Comparison of ENCODE assay signal across 8 mouse cellular contexts in the genomic region with DNA sequence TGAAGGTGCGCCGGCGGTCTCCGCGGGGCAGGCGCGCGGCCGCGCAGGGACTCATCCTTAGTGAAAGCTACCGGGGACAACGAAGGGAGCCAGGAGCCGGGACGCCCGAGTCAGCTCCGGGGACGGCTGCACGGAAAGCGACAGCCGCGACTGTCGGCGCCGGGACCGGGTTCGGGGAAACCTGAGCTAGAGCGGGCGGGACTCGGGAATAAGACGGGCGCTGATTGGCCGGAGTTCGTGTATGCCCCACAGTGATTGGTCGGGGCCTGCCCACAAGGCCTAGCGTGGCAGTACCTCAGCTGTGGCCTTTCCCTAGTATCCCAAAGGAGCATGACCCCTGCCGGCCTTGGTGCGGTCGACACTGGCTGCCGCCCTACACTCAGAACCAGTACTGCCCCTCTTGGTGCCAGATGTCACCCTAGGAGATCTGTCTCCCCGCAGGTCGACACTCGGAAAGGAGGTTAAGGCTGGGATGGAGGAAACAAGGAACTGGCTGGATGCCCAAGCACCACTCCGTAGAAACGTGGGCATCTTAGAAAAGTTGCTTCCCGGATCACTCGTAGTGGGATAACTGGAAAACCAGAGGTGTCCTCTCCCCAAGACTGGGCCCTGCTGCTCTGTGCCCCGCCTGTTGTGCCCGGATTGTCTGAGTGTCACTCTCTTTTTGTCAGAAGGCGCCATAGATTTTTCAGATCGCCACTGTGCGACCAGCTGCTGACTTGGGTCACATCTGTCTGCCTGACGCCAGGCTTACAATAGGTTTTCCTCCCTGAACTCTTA. TPM values are rescaled to one million over a fixed set of nuclear protein-coding genes. Genes with fewer than 3 reads are reported as not detected.
DNase-seq lines count a peak whose midpoint lies in the region; ATAC-seq lines count a peak whose summit lies in the region.

A gene (minus strand): TSS at position 193 of the 780 bp plus-strand sequence.

- H3K27ac ChIP-seq in brown adipose tissue, adult 24 weeks (replicated peaks; ENCODE audit: low read depth, low read length) = peak within 1 kb of the TSS; percentile 92
- peak within 1 kb of the TSS; percentile 97 to 98 for H3K27ac ChIP-seq in heart, embryonic 14.5 days (replicated peaks in 1 of 2; ENCODE audit: control insufficient read depth in 1 of 2, insufficient read depth in 1 of 2, low read depth in 2 of 2, low read length in 2 of 2)
- H3K27ac ChIP-seq in liver, embryonic 13.5 days = peak within 1 kb of the TSS; percentile 99
- H3K27ac ChIP-seq in stomach, embryonic 16.5 days (ENCODE audit: low read length) = peak within 1 kb of the TSS; percentile 99

- peak within 1 kb of the TSS; percentile 95 for H3K9ac ChIP-seq in heart, embryonic 14.5 days (ENCODE audit: low read length)
- peak within 1 kb of the TSS; percentile 100 for H3K9ac ChIP-seq in liver, embryonic 13.5 days
- H3K9ac ChIP-seq in stomach, embryonic 16.5 days (ENCODE audit: low read length) = peak within 1 kb of the TSS; percentile 98

- H3K4me2 ChIP-seq in heart, embryonic 14.5 days (ENCODE audit: low read length) = peak within 1 kb of the TSS; percentile 77
- H3K4me2 ChIP-seq in liver, embryonic 13.5 days = peak within 1 kb of the TSS; percentile 89
- peak within 1 kb of the TSS; percentile 83 for H3K4me2 ChIP-seq in stomach, embryonic 16.5 days (ENCODE audit: low read depth, low read length)

- H3K9me3 ChIP-seq in heart, embryonic 14.5 days (ENCODE audit: control insufficient read depth, low read length) = no peaks in the 10 kb centered on the region
- no peaks in the 10 kb centered on the region for H3K9me3 ChIP-seq in liver, embryonic 13.5 days (replicated peaks)
- no peaks in the 10 kb centered on the region for H3K9me3 ChIP-seq in stomach, embryonic 16.5 days (replicated peaks; ENCODE audit: control insufficient read depth, low read length)

- DNase-seq in CD4-positive, CD25-positive, alpha-beta regulatory T cell, adult 2 months (ENCODE audit: low read depth, low spot score) = peak; percentile 95
- peak; percentile 55 for DNase-seq in fat pad, adult 2 months (ENCODE audit: extremely low read depth, low read depth, low spot score)
- peak; percentile 99 for DNase-seq in kidney, postnatal 14 days
- peak; percentile 94 for DNase-seq in liver, embryonic 13.5 days
- DNase-seq in neural tube, embryonic 10.5 days (ENCODE audit: extremely low spot score, low spot score) = peak; percentile 98

- no peaks in the 10 kb centered on the region for H3K27me3 ChIP-seq in heart, embryonic 14.5 days (ENCODE audit: control insufficient read depth, insufficient read depth, low read length)
- no peaks in the 10 kb centered on the region for H3K27me3 ChIP-seq in liver, embryonic 13.5 days
- H3K27me3 ChIP-seq in stomach, embryonic 16.5 days (ENCODE audit: control insufficient read depth, insufficient read depth, low read length) = no peaks in the 10 kb centered on the region

- H3K36me3 ChIP-seq in heart, embryonic 14.5 days (ENCODE audit: control insufficient read depth, insufficient read depth, low read length) = 0 out of 2 replicates have a peak, but pooled peaks cover 3% of the 10 kb centered on the region
- no peaks in the 10 kb centered on the region for H3K36me3 ChIP-seq in liver, embryonic 13.5 days
- no peaks in the 10 kb centered on the region for H3K36me3 ChIP-seq in stomach, embryonic 16.5 days (ENCODE audit: control insufficient read depth, insufficient read depth, low read length)

- H3K4me3 ChIP-seq in brown adipose tissue, adult 24 weeks (ENCODE audit: insufficient read depth, low read depth, low read length) = peak within 1 kb of the TSS; percentile 92
- H3K4me3 ChIP-seq in heart, embryonic 14.5 days (ENCODE audit: control insufficient read depth in 1 of 2, insufficient read depth in 1 of 2, low read depth in 1 of 2, low read length in 2 of 2) = peak within 1 kb of the TSS; percentile 74 to 85
- peak within 1 kb of the TSS; percentile 94 for H3K4me3 ChIP-seq in liver, embryonic 13.5 days (replicated peaks)
- peak within 1 kb of the TSS; percentile 96 for H3K4me3 ChIP-seq in stomach, embryonic 16.5 days (replicated peaks; ENCODE audit: low read length)

- peaks cover 3% of the 10 kb centered on the region; the same call in 1 of the 2 replicates for H3K4me1 ChIP-seq in brown adipose tissue, adult 24 weeks (ENCODE audit: control insufficient read depth, insufficient read depth, insufficient read length, low read length)
- H3K4me1 ChIP-seq in heart, embryonic 14.5 days (ENCODE audit: control insufficient read depth in 2 of 2, insufficient read depth in 2 of 2, low read length in 2 of 2) = peaks cover 2 to 22% of the 10 kb centered on the region in 2 experiments; a peak in 3 of 4 replicates
- peaks cover 44% of the 10 kb centered on the region for H3K4me1 ChIP-seq in liver, embryonic 13.5 days (replicated peaks)
- peaks cover 16% of the 10 kb centered on the region for H3K4me1 ChIP-seq in stomach, embryonic 16.5 days (ENCODE audit: control insufficient read depth, insufficient read depth, low read length)

- 1% methylated on average over 49 of the region's 52 CpGs for WGBS in heart, embryonic 14.5 days
- WGBS in liver, embryonic 13.5 days (ENCODE audit: insufficient replicate concordance) = under 1% methylated on average over 47 of the region's 52 CpGs
- WGBS in stomach, embryonic 16.5 days = 1% methylated on average over 52 of the region's 52 CpGs

- ATAC-seq in heart, embryonic 14.5 days (ENCODE audit: insufficient number of reproducible peaks, insufficient read depth, low FRiP score, low read depth) = peak; percentile 99
- peak; percentile 94 for ATAC-seq in liver, embryonic 13.5 days (ENCODE audit: low read depth)
- ATAC-seq in stomach, embryonic 16.5 days (ENCODE audit: insufficient read depth, low FRiP score) = peak; percentile 99

RNA-seq across cellular contexts. Expression of the gene that starts here (rescaled TPM):
- polyA plus RNA-seq in brown adipose tissue, adult 24 weeks (2012; ENCODE audit: insufficient read depth, insufficient read length, missing spikeins) = 5.7 and 7.0 TPM in 2 replicates
- 31.0 and 32.7 TPM in 2 replicates for polyA plus RNA-seq in heart, embryonic 14.5 days (2014; fragmentation: Nextera tagmentation; extraction: Ambion mirVana)
- polyA plus RNA-seq in liver, embryonic 13.5 days (2015; fragmentation: Nextera tagmentation; extraction: Ambion mirVana) = 20.4 and 25.6 TPM in 2 replicates
- polyA plus RNA-seq in stomach, embryonic 16.5 days (2015; fragmentation: Nextera tagmentation; extraction: Ambion mirVana) = 31.5 and 33.6 TPM in 2 replicates

Comparison
In these comparisons a context has a peak if more than half of its experiments do, and no peak if none do; other contexts are left out.
1. Peak in every context shown above with its lines: DNase-seq, ATAC-seq, H3K4me3 ChIP-seq and H3K27ac ChIP-seq.